Mouse (Mus musculus) neutrophil, adult 5-6 weeks (primary cell): ENCODE results near the gene Bad. TPM values are rescaled to one million over a fixed set of nuclear protein-coding genes. Genes with fewer than 3 reads are reported as not detected.
A peak's percentile ranks its signal among the peaks of the same experiment; 100 is the strongest.

Experiments used
- ATAC-seq: fragments of 151-379, 151-347 bp; 2 replicates; pipeline ENCODE4 v1.8.0; 2017; ENCODE audit warnings: mild to moderate bottlenecking, moderate TSS enrichment; ENCODE audit not compliant: insufficient number of reproducible peaks, poor library complexity, low FRiP score, severe bottlenecking; ENCODE audit errors: extremely low read depth
- total RNA-seq: library from RNA; stranded (forward); fragments of 200-1000 nt; gene quantifications from 2 replicates; pipeline ENCODE4 v1.2.3, GENCODE M21; 2017

Bad gene
- total RNA-seq, 1 experiment from 2014 or later, result 35.0 TPM

- ATAC-seq, result no peak
Observed at GRCm38 (mm10) chr19:6994002-6994401, 52.3 kb downstream of the Bad start.

GRCm38 (mm10) chr19:6994489-6994888 is 52.8 kb downstream of the Bad start:
- ATAC-seq, result no peak

GRCm38 (mm10) chr19:6995255-6995991 is 53.8 kb downstream of the Bad start:
- ATAC-seq, result no peak

- ATAC-seq, result peak; percentile 31; the same call in 1 of the 2 replicates
Observed at GRCm38 (mm10) chr19:6996006-6996405, 54.3 kb downstream of the Bad start, which contains the start of the genes Nudt22 and Trpt1. Gene Nudt22 (minus strand): TSS chr19:6996117. Gene Trpt1 (plus strand): TSS chr19:6996131.

- ATAC-seq, result no peak
Observed at GRCm38 (mm10) chr19:6997721-6998290, 56.1 kb downstream of the Bad start.

- ATAC-seq, result no peak
Observed at GRCm38 (mm10) chr19:6999360-7000063, 57.9 kb downstream of the Bad start.

Other genes starting within 250 kb of the Bad start
- 15.8 and 18.4 TPM in 2 replicates for gene Rps6ka4, start 101.2 kb upstream of the Bad start, total RNA-seq
- 97.1 and 136 TPM in 2 replicates for gene Ccdc88b, start 83.7 kb upstream of the Bad start, total RNA-seq
- 103 and 125 TPM in 2 replicates for gene Trmt112, start 32.2 kb upstream of the Bad start, total RNA-seq
- 693 and 750 TPM in 2 replicates for gene Prdx5, start 31.8 kb upstream of the Bad start, total RNA-seq
- gene Esrra, start 20.0 kb upstream of the Bad start, total RNA-seq, result 37.9 and 40.8 TPM in 2 replicates
- gene Catsperz, start 16.5 kb upstream of the Bad start, total RNA-seq, result not detected in 2 replicates
- not detected in 2 replicates for gene Kcnk4, start 7.3 kb upstream of the Bad start, total RNA-seq
- gene Gpr137, start 619 bp downstream of the Bad start, total RNA-seq, result 23.5 and 31.7 TPM in 2 replicates
- gene Ppp1r14b, start 33.1 kb downstream of the Bad start, total RNA-seq, result 20.1 and 30.6 TPM in 2 replicates
- gene Plcb3, start 34.6 kb downstream of the Bad start, total RNA-seq, result 12.5 and 13.6 TPM in 2 replicates
- 30.4 and 32.4 TPM in 2 replicates for gene Fkbp2, start 38.6 kb downstream of the Bad start, total RNA-seq
- gene Vegfb, start 45.8 kb downstream of the Bad start, total RNA-seq, result 2.8 and 6.0 TPM in 2 replicates
- 16.4 and 24.4 TPM in 2 replicates for gene Dnajc4, start 50.7 kb downstream of the Bad start, total RNA-seq
- gene Nudt22, start 54.3 kb downstream of the Bad start, total RNA-seq, result 5.0 TPM in 2 replicates
- gene Trpt1, start 54.3 kb downstream of the Bad start, total RNA-seq, result 1.5 and 1.6 TPM in 2 replicates
- 211 and 225 TPM in 2 replicates for gene Fermt3, start 77.6 kb downstream of the Bad start, total RNA-seq
- gene Stip1, start 98.1 kb downstream of the Bad start, total RNA-seq, result 73.9 and 81.6 TPM in 2 replicates
- gene Macrod1, start 114.9 kb downstream of the Bad start, total RNA-seq, result 1.2 and 3.7 TPM in 2 replicates
- 0.12 TPM in 1 of 2 replicates, not detected in the other for gene Flrt1, start 163.9 kb downstream of the Bad start, total RNA-seq